Mouse (Mus musculus) lung, adult 2 months (tissue): ENCODE measurements around the gene Adgrl3. TPM values are rescaled to one million over a fixed set of nuclear protein-coding genes. Genes with fewer than 3 reads are reported as not detected.

Experiments used
- DNase-seq: peaks from one replicate; pipeline ENCODE4 v3.0.0; 2022
- H3K4me1 ChIP-seq: fragments of 200-500 bp; 2 replicates; pipeline ENCODE4 v1.6.1; 2011; ENCODE audit warnings: low read length; ENCODE audit not compliant: control insufficient read depth, insufficient read depth
- H3K4me3 ChIP-seq: fragments of 200-500 bp; replicated peaks from 2 replicates; pipeline ENCODE3; 2011; ENCODE audit warnings: low read depth, mild to moderate bottlenecking, control low read depth, low read length; ENCODE audit errors: extremely low read depth
- CTCF ChIP-seq: fragments of 200-500 bp; IDR thresholded peaks from 2 replicates; pipeline ENCODE4 v1.5.1; 2011; ENCODE audit warnings: mild to moderate bottlenecking, low read length, control low read depth; ENCODE audit not compliant: insufficient read depth
- POLR2A ChIP-seq: fragments of 200-500 bp; IDR thresholded peaks from 2 replicates; pipeline ENCODE4 v1.6.1; 2011; ENCODE audit warnings: low read depth, mild to moderate bottlenecking, control low read depth, low read length, borderline replicate concordance; ENCODE audit errors: extremely low read depth
- WGBS: fragments of 180-500 bp; shearing (Covaris S2); methylation state at CpG from one replicate; pipeline ENCODE4 v1.1.7; 2018; 5-methylcytosine and 5-hydroxymethylcytosine counted together
- polyA plus RNA-seq: library from polyadenylated mRNA; depleted of rRNA; stranded (reverse); fragments of >200 nt; gene quantifications from 2 replicates; pipeline ENCODE4 v1.2.3, GENCODE M21; 2012

Adgrl3 gene
- polyA plus RNA-seq, 1 experiment = 22.5 TPM

- DNase-seq = no peak
- TF ChIP-seq POLR2A (no peak), CTCF (no peak)
- 35% methylated on average over 6 of the region's 6 CpGs for WGBS
- Histone ChIP-seq H3K4me1 (peaks cover 3% of the 10 kb centered on the region; the same call in 1 of the 2 replicates), H3K4me3 (no peak overlapping the region)
These were observed 255.6 kb downstream of the Adgrl3 start for GRCm38 (mm10) chr5:81275346-81276047.

GRCm38 (mm10) chr5:81279246-81279645 lies 259.3 kb downstream of the Adgrl3 start:
- TF ChIP-seq POLR2A = no peak
- TF ChIP-seq CTCF = no peak
- Histone ChIP-seq H3K4me1 (peaks cover 3% of the 10 kb centered on the region; the same call in 1 of the 2 replicates), H3K4me3 (no peak overlapping the region)
- no peak for DNase-seq
- 34% methylated on average over 2 of the region's 2 CpGs for WGBS

GRCm38 (mm10) chr5:81285643-81286042 lies 265.7 kb downstream of the Adgrl3 start:
- Histone ChIP-seq H3K4me3 (no peak overlapping the region), H3K4me1 (no peaks in the 10 kb centered on the region; the same call in 1 of the 2 replicates)
- TF ChIP-seq CTCF = no peak
- no peak for TF ChIP-seq POLR2A
- WGBS = 53% methylated on average over 1 of the region's 1 CpGs
- DNase-seq = no peak

- no peak for DNase-seq
- TF ChIP-seq CTCF (no peak), POLR2A (no peak)
These were observed 281.9 kb downstream of the Adgrl3 start for GRCm38 (mm10) chr5:81301874-81302273.

GRCm38 (mm10) chr5:81317406-81318112 lies 297.6 kb downstream of the Adgrl3 start:
- Histone ChIP-seq H3K4me3 (no peak overlapping the region), H3K4me1 (no peaks in the 10 kb centered on the region)
- TF ChIP-seq POLR2A (no peak), CTCF (no peak)
- whole genome bisulfite sequencing = 94% methylated on average over 3 of the region's 3 CpGs
- DNase-seq = no peak

More at GRCm38 (mm10) chr5:81301874-81302273, 281.9 kb downstream of the Adgrl3 start:
- Histone ChIP-seq H3K4me1 (no peaks in the 10 kb centered on the region), H3K4me3 (no peak overlapping the region)

GRCm38 (mm10) chr5:81321276-81321934 lies 301.5 kb downstream of the Adgrl3 start:
- Histone ChIP-seq H3K4me3 (no peak overlapping the region), H3K4me1 (no peaks in the 10 kb centered on the region)
- 87% methylated on average over 2 of the region's 2 CpGs for whole genome bisulfite sequencing
- DNase-seq = no peak
- no peak for TF ChIP-seq POLR2A
- TF ChIP-seq CTCF = no peak

GRCm38 (mm10) chr5:81322064-81322463 lies 302.1 kb downstream of the Adgrl3 start:
- 78% methylated on average over 4 of the region's 4 CpGs for WGBS
- H3K4me1 ChIP-seq = no peaks in the 10 kb centered on the region; the same call in 1 of the 2 replicates
- TF ChIP-seq CTCF = no peak
- TF ChIP-seq POLR2A = no peak

GRCm38 (mm10) chr5:81326916-81327315 lies 307.0 kb downstream of the Adgrl3 start:
- WGBS = 49% methylated on average over 4 of the region's 4 CpGs
- TF ChIP-seq POLR2A (no peak), CTCF (no peak)
- Histone ChIP-seq H3K4me3 (no peak overlapping the region), H3K4me1 (no peaks in the 10 kb centered on the region; the same call in 1 of the 2 replicates)
- DNase-seq = no peak

More at GRCm38 (mm10) chr5:81322064-81322463, 302.1 kb downstream of the Adgrl3 start:
- no peak overlapping the region for H3K4me3 ChIP-seq
- DNase-seq = no peak

- no peak overlapping the region for H3K4me3 ChIP-seq
- TF ChIP-seq CTCF (no peak), POLR2A (no peak)
- DNase-seq = no peak
- H3K4me1 ChIP-seq = no peaks in the 10 kb centered on the region; the same call in 1 of the 2 replicates
- 55% methylated on average over 1 of the region's 1 CpGs for WGBS
These were observed 307.5 kb downstream of the Adgrl3 start for GRCm38 (mm10) chr5:81327392-81327791.
